Mouse (Mus musculus) hindbrain, embryonic 15.5 days (tissue): ENCODE results near the gene Tbc1d15. TPM values are rescaled to one million over a fixed set of nuclear protein-coding genes. Genes with fewer than 3 reads are reported as not detected.
"Not testable (repeated sequence)": the region's sequence is repeated elsewhere in the genome, so short reads cannot be mapped to it uniquely, and the experiment has no call there.

Experiments used
- ATAC-seq: fragments of 200-750 bp; cut with Nextera tagmentation; 2 replicates; pipeline ENCODE4 v1.8.0; 2017; ENCODE audit warnings: low read depth, moderate number of reproducible peaks, moderate TSS enrichment; ENCODE audit not compliant: low FRiP score
- H3K27ac ChIP-seq: fragments of 300-500 bp; sonication (generic); replicated peaks from 2 replicates; pipeline ENCODE4 v1.5.1; 2015; ENCODE audit warnings: mild to moderate bottlenecking, inconsistent platforms
- H3K27me3 ChIP-seq: fragments of 300-500 bp; sonication (generic); 2 replicates; pipeline ENCODE4 v1.6.1; 2015; ENCODE audit warnings: control low read depth, inconsistent platforms
- H3K36me3 ChIP-seq: fragments of 300-500 bp; sonication (generic); 2 replicates; pipeline ENCODE4 v1.6.1; 2015; ENCODE audit warnings: control low read depth, inconsistent platforms
- H3K4me1 ChIP-seq: fragments of 300-500 bp; sonication (generic); replicated peaks from 2 replicates; pipeline ENCODE4 v1.6.1; 2015; ENCODE audit warnings: control low read depth, inconsistent platforms
- H3K4me2 ChIP-seq: fragments of 300-500 bp; sonication (generic); 2 replicates; pipeline ENCODE4 v1.6.1; 2015; ENCODE audit warnings: moderate library complexity, mild to moderate bottlenecking, inconsistent platforms
- H3K4me3 ChIP-seq: fragments of 300-500 bp; sonication (generic); 2 replicates; pipeline ENCODE4 v1.5.1; 2015; ENCODE audit warnings: mild to moderate bottlenecking, inconsistent platforms
- H3K9ac ChIP-seq: fragments of 300-500 bp; sonication (generic); 2 replicates; pipeline ENCODE4 v1.6.1; 2015; ENCODE audit warnings: inconsistent platforms
- H3K9me3 ChIP-seq: fragments of 300-500 bp; sonication (generic); 2 replicates; pipeline ENCODE4 v1.6.1; 2016; ENCODE audit warnings: control low read depth, inconsistent platforms
- WGBS: fragments of 180-500 bp; shearing (Covaris S2); methylation state at CpG from one replicate; pipeline ENCODE4 v1.1.7; 2015; 5-methylcytosine and 5-hydroxymethylcytosine counted together
- polyA plus RNA-seq: library from polyadenylated mRNA; unstranded; fragments of >200 nt; fragmentation: Nextera tagmentation; extraction: Ambion mirVana; gene quantifications from 2 replicates; pipeline ENCODE4 v1.2.1, GENCODE M21; 2015

Tbc1d15 gene
- polyA plus RNA-seq, 1 experiment from 2014 or later: 26.1 TPM

DNA sequence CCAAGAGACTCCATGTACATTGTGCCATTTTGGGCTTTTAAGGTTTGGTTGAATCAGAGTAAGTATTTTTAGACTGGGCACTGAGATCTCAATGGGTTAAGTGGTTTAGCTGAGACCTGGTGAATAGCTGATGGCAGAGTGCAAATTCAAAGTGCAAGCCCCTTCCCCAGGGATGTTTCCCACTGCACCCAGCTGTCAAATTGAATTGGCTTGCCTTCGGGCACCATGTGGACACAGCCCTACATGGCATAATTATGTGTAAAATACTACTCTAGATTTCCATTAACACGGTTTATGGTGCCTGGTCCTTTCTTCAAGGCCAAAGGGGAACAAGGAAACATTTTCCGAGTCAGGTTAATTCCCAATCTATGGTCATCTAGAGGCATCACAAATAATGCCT, 70.2 kb downstream of the Tbc1d15 start:
- 32% methylated on average over 3 of the region's 3 CpGs for WGBS
- Histone ChIP-seq H3K4me3 (no peak overlapping the region), H3K27me3 (no peaks in the 10 kb centered on the region), H3K27ac (no peak overlapping the region), H3K9me3 (no peaks in the 10 kb centered on the region), H3K4me2 (no peak overlapping the region), H3K4me1 (peaks cover 10% of the 10 kb centered on the region; the same call in 1 of the 2 replicates), H3K36me3 (no peaks in the 10 kb centered on the region), H3K9ac (no peak overlapping the region)
- no peak for ATAC-seq

DNA sequence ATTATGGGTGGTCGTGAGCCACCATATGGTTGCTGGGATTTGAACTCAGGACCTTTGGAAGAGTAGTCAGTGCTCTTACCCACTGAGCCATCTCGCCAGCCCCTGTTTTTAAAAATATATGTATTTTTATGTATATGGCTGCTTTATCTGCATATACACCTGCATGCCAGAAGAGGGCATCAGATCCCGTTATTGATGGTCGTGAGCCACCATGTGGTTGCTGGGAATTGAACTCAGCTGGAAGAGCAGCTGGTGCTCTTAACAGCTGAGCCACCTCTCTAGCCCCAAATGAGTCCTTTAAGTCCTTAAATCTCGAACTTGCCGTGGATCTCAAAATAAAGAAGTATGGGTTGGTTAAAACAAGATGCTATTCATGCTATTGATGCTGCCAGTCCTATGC, 73.2 kb downstream of the Tbc1d15 start:
- H3K4me3 ChIP-seq, H3K4me2 ChIP-seq, ATAC-seq, H3K36me3 ChIP-seq, H3K27ac ChIP-seq, H3K9ac ChIP-seq, H3K9me3 ChIP-seq, H3K27me3 ChIP-seq: not testable (repeated sequence)
- peaks cover 11% of the 10 kb centered on the region for H3K4me1 ChIP-seq
- 59% methylated on average over 6 of the region's 6 CpGs for WGBS

- Histone ChIP-seq H3K27me3 (no peaks in the 10 kb centered on the region), H3K4me3 (no peak overlapping the region), H3K27ac (no peak overlapping the region), H3K36me3 (no peaks in the 10 kb centered on the region), H3K9me3 (no peaks in the 10 kb centered on the region), H3K9ac (no peak overlapping the region), H3K4me1 (peaks cover 18% of the 10 kb centered on the region), H3K4me2 (peak overlapping the region; percentile 26; the same call in 1 of the 2 replicates)
- 0 out of 2 replicates have a peak, but pooled peaks have one; percentile 42 for ATAC-seq
- 39% methylated on average over 12 of the region's 12 CpGs for WGBS
Observed at GRCm38 (mm10) chr10:115175591-115175991, 75.7 kb downstream of the Tbc1d15 start.

DNA sequence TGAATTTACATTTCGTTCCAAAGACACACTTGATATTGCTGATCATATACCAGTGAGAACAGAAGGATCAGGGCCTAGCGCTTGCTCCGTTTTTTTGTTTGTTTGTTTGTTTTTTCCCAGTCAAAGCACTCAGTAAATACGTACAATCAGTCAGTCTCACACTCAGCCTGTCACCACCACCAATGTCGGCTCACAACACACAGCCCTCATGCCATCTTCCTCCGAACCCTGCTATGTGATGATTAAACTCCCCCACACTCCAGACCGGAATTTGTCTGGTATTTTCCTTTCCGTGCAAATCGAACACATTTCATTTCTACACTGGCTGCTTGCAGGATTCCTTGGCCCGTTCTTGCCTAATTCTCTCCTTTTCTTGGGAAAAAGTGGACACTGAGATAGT, 77.9 kb downstream of the Tbc1d15 start:
- H3K27me3 ChIP-seq: no peaks in the 10 kb centered on the region
- WGBS: 83% methylated on average over 10 of the region's 10 CpGs
- H3K9me3 ChIP-seq: no peaks in the 10 kb centered on the region
- H3K27ac ChIP-seq: no peak overlapping the region
- no peak overlapping the region for H3K4me2 ChIP-seq
- H3K36me3 ChIP-seq: no peaks in the 10 kb centered on the region
- no peak for ATAC-seq
- no peak overlapping the region for H3K4me3 ChIP-seq
- H3K9ac ChIP-seq: no peak overlapping the region
- H3K4me1 ChIP-seq: peaks cover 28% of the 10 kb centered on the region

- H3K4me1 ChIP-seq: peaks cover 28% of the 10 kb centered on the region
- no peaks in the 10 kb centered on the region for H3K27me3 ChIP-seq
- H3K36me3 ChIP-seq: no peaks in the 10 kb centered on the region
- H3K9me3 ChIP-seq: no peaks in the 10 kb centered on the region
- no peak overlapping the region for H3K27ac ChIP-seq
- no peak overlapping the region for H3K4me3 ChIP-seq
- no peak overlapping the region for H3K4me2 ChIP-seq
- ATAC-seq: peak; percentile 61; the same call in 1 of the 2 replicates
- H3K9ac ChIP-seq: no peak overlapping the region
- WGBS: 35% methylated on average over 8 of the region's 8 CpGs
Observed at GRCm38 (mm10) chr10:115171351-115171818, 79.9 kb downstream of the Tbc1d15 start.

DNA sequence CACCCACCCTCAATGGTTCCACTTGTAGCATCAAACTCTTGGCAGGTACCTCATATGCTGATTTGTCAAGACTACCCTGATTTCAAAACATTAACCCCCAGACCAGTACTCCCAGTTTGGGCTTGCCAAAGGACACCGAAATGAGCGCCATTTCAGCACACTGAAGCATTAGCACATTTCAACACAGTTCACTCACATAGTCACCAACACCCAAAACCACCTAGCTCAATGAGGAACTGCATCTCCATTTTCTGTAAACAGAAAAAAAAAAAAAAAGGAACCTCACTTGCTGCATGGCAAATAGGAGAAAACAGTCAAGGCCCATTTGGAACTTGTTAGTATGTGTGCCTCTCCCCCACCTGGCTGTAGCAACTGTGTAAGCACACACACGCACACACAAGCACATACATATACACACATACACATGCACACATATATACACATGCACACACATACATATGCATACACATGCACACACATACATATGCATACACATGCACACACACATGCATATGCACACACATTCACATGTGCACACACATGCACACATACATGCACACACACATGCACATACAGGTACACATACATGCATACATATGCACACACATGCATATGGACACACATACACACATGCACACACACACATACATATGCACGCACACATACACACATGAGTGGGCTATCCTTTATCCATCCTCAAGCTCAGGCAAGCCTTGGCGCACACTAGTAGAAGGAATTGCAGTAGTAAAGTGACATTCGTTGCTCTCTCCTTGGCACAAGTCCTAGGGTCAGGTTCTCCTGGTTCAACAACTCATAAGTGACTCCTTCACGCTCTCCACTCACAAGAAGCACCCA, 80.5 kb downstream of the Tbc1d15 start:
- H3K4me1 ChIP-seq: peaks cover 21% of the 10 kb centered on the region
- no peaks in the 10 kb centered on the region for H3K36me3 ChIP-seq
- H3K4me3 ChIP-seq: no peak overlapping the region
- H3K27ac ChIP-seq: no peak overlapping the region
- 82% methylated on average over 7 of the region's 7 CpGs for WGBS
- no peaks in the 10 kb centered on the region for H3K9me3 ChIP-seq
- H3K4me2 ChIP-seq: no peak overlapping the region
- H3K27me3 ChIP-seq: no peaks in the 10 kb centered on the region
- no peak overlapping the region for H3K9ac ChIP-seq
- ATAC-seq: 0 out of 2 replicates have a peak, but pooled peaks have one; percentile 13

GRCm38 (mm10) chr10:115169410-115169809, 81.9 kb downstream of the Tbc1d15 start:
- 17% methylated on average over 9 of the region's 9 CpGs for WGBS
- Histone ChIP-seq H3K36me3 (no peaks in the 10 kb centered on the region), H3K4me3 (no peak overlapping the region), H3K27me3 (no peaks in the 10 kb centered on the region), H3K4me1 (peaks cover 17% of the 10 kb centered on the region), H3K9me3 (no peaks in the 10 kb centered on the region), H3K4me2 (peak overlapping the region; percentile 17; the same call in 1 of the 2 replicates), H3K27ac (no peak overlapping the region), H3K9ac (no peak overlapping the region)
- ATAC-seq: peak; percentile 12; the same call in 1 of the 2 replicates

GRCm38 (mm10) chr10:115160289-115160688, 91.0 kb downstream of the Tbc1d15 start:
- Histone ChIP-seq H3K9me3 (no peaks in the 10 kb centered on the region), H3K4me3 (no peak overlapping the region), H3K9ac (no peak overlapping the region), H3K27me3 (no peaks in the 10 kb centered on the region), H3K36me3 (no peaks in the 10 kb centered on the region), H3K4me1 (no peaks in the 10 kb centered on the region), H3K4me2 (no peak overlapping the region), H3K27ac (no peak overlapping the region)
- no peak for ATAC-seq
- WGBS: 78% methylated on average over 5 of the region's 5 CpGs

Other genes with a start within 250 kb of the Tbc1d15 start
- gene Tph2, start 66.4 kb downstream of the Tbc1d15 start, polyA plus RNA-seq: 8.4 and 8.8 TPM in 2 replicates
- gene Rab21, start 64.1 kb upstream of the Tbc1d15 start, polyA plus RNA-seq: 11.9 and 13.5 TPM in 2 replicates
- gene Tmem19, start 111.0 kb upstream of the Tbc1d15 start, polyA plus RNA-seq: 30.9 and 33.6 TPM in 2 replicates
- 20.8 and 26.2 TPM in 2 replicates for gene Thap2, start 133.0 kb upstream of the Tbc1d15 start, polyA plus RNA-seq
- 15.7 and 16.5 TPM in 2 replicates for gene Zfc3h1, start 133.5 kb upstream of the Tbc1d15 start, polyA plus RNA-seq